Comparison of ENCODE assay signal across 12 mouse cellular contexts in the genomic region with DNA sequence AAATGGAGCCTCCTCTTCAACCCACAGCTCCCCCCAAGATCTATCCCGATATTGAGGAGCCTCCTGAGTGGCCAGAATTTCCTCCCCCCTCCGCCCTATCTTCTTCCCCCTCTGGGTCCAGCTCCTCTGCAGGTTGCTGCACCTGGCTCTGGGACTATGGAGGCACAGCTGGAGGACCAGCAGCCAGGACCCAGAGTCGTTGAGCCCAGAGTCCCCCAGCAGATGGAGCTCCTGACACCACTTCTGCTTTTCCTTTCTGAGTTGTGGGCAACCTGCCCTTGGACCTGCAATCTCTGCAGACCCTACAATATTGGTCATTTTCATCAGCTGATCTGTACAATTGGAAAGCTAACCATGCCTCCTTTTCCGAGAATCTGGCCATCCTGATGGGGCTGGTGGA.
"Had no signal": no experiment of that assay in that cellular context is flagged by ENCODE, and none has a peak within 500 bp of the region (broad histone marks: within the 10 kb centered on the region; RNA-seq: fewer than 3 reads in every experiment).

No protein-coding gene starts in this region.

- H3K9ac ChIP-seq: liver, embryonic 12.5 days; liver, postnatal 0 days; lung, embryonic 15.5 days; midbrain, embryonic 13.5 days; neural tube, embryonic 12.5 days had no signal

- H3K36me3 ChIP-seq: limb, embryonic 10.5 days; liver, embryonic 12.5 days; lung, embryonic 15.5 days; midbrain, embryonic 13.5 days; neural tube, embryonic 12.5 days had no signal

- H3K27ac ChIP-seq: left cerebral cortex, adult 2 months; limb, embryonic 10.5 days; liver, embryonic 12.5 days; lung, embryonic 15.5 days; midbrain, embryonic 13.5 days; neural tube, embryonic 12.5 days had no signal

- ATAC-seq: liver, embryonic 12.5 days; liver, postnatal 0 days; midbrain, embryonic 13.5 days had no signal

- H3K9me3 ChIP-seq: limb, embryonic 10.5 days; liver, embryonic 12.5 days; lung, embryonic 15.5 days; midbrain, embryonic 13.5 days; neural tube, embryonic 12.5 days had no signal

- H3K27me3 ChIP-seq: liver, embryonic 12.5 days; lung, embryonic 15.5 days; midbrain, embryonic 13.5 days; neural tube, embryonic 12.5 days had no signal

- H3K4me1 ChIP-seq: limb, embryonic 10.5 days; liver, embryonic 12.5 days; lung, embryonic 15.5 days; midbrain, embryonic 13.5 days; neural tube, embryonic 12.5 days had no signal

- H3K4me3 ChIP-seq: left cerebral cortex, adult 2 months; limb, embryonic 10.5 days; liver, embryonic 12.5 days; lung, embryonic 15.5 days; midbrain, embryonic 13.5 days; neural tube, embryonic 12.5 days had no signal

- DNase-seq: kidney, adult 18-20 months; kidney, postnatal 10 days; kidney, postnatal 4 days; liver, postnatal 0 days; thymus, adult 18-20 months; thymus, postnatal 25 days had no signal

- H3K4me2 ChIP-seq: liver, embryonic 12.5 days; lung, embryonic 15.5 days; midbrain, embryonic 13.5 days; neural tube, embryonic 12.5 days had no signal
